In genomic region chr1:190531224-190531623, GRCm38 (mm10) we compare ENCODE assay signal across 22 mouse cellular contexts.
"Had no signal": no experiment of that assay in that cellular context is flagged by ENCODE, and none has a peak within 500 bp of the region (broad histone marks: within the 10 kb centered on the region; RNA-seq: fewer than 3 reads in every experiment).

No protein-coding gene starts in this region.

- H3K4me3 ChIP-seq: gastrocnemius, adult 2 months; heart, adult 2 months; heart, embryonic 12.5 days; hindbrain, embryonic 10.5 days; hindbrain, embryonic 12.5 days; intestine, embryonic 15.5 days; left cerebral cortex, adult 2 months; limb, embryonic 13.5 days; limb, embryonic 15.5 days; liver, embryonic 12.5 days had no signal

- DNase-seq: gastrocnemius, adult 2 months; gastrocnemius, postnatal 10 days; gastrocnemius, postnatal 25 days; heart, adult 2 months; heart, postnatal 10 days; heart, postnatal 4 days; kidney, adult 18-20 months; kidney, adult 8-10 months; kidney, postnatal 10 days; kidney, postnatal 25 days; kidney, postnatal 4 days; left cerebral cortex, postnatal 4 days had no signal

- H3K27ac ChIP-seq: gastrocnemius, adult 2 months; heart, adult 2 months; hindbrain, embryonic 12.5 days; hindbrain, embryonic 14.5 days; intestine, embryonic 15.5 days; left cerebral cortex, adult 2 months; limb, embryonic 13.5 days; limb, embryonic 15.5 days; liver, embryonic 12.5 days; liver, embryonic 14.5 days had no signal
